Mouse (Mus musculus) frontal cortex, postnatal 36 days (tissue): ENCODE data around the gene Otx2.

ENCODE experiments used
- DNase-seq, 2 experiments: peaks; one replicate each; pipeline ENCODE4 v3.0.0; 2022; ENCODE audit warnings: low spot score in 2 of 2

Otx2 gene

GRCm38 (mm10) chr14:48668761-48669303 is 4.8 kb downstream of the Otx2 start:
- no peak for DNase-seq

DNA sequence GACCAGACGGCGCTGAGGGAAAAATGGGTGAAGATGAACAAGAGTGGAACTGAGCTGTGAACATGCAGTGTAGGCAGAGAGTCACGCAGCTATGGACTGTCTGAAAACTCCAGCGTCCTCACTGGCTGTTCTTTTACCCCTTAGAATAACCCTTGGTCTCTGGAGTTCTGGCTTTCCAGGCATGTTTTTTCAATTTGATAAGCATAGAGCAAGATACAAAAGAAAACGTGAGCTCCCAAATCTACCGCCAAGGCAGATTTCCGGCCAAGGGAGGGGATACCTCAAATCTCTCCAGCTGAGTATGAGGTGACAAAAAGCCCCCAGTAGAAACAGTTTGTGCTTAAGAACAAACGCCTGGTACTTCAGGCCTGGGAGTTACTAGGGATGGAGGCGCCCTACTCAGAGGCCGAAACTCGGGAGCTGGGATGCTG is 5.6 kb downstream of the Otx2 start:
- DNase-seq, result no peak

DNA sequence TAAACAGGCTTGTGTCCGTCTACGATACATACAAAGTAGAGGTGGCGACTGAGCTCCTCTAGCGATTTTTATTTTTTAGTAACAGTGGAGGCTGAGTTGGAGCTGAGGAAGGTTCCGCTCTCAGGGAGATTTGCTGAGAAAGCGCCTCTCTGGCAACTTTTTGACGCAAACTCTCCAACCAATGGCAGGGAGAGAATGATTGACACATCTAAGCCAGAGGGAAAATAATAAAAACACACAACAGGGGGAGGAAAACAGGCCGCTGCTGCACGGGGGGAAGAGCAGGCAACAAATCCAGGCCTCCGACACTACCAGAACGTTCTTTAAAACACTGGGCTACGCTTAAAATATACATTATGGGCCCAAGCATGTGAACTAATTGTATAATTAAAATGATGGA is 6.2 kb downstream of the Otx2 start:
- DNase-seq, result no peak

DNA sequence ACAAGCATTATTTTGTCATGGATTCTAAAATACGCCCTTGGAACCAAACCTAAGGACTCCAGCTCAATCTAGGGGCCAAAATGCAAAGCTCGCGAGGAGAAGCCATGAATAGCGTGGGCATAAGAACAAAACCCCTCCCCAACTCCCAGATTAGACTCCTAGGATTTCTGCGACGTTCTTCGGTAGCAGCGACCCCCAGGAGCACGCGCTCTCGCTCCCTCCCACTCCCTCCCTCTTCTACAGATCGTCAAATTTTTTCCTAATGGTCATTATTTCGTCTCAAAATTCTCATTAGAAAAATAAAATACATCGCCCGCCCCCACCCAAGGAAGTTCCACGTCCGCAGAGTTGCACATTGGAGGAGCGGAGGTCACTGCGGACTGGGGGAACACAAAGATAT is 6.8 kb downstream of the Otx2 start:
- DNase-seq, result no peak

DNA sequence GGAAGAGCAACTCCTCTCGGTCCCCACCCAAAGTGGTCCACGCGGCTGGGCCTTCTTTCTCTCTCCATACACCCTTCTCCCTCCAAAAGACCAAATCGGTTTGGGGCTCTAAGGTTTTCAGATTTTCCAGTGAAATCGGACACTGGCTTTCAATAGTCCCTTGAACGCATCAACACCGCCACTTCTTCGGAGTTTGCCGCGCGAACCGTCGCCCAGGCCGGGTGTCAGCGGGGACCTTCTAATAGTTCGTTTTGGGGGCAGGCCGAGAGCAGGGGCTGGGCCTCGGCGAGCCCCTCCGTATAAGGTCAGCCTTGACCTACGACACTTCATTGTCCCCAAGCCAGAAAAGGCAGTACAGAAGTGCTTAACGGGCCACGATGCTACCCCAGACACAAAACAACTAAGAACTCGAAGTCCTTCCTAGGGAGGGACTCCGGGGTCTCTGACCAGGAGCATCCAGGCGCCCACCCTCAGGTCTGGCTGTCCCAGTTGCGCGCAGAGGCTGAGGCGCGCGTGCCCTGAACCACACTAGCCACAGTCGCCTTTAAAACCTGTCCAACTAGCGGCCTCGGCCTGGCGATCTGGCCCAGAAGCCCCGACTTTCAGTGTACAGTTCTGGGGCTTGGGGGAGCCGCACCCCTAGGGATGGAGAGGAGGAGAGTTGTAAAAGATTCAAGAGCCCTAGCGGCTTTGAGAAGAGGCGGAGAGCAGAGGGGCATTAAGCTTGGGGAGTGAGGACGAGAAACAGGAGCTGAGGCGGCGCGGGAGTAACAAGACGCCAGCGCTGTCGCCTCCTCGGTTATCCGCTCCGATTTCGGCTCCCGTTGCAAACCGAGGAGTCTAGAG is 7.6 kb downstream of the Otx2 start:
- DNase-seq, result no peak

GRCm38 (mm10) chr14:48664841-48665815 is 8.5 kb downstream of the Otx2 start:
- DNase-seq, result no peak

DNA sequence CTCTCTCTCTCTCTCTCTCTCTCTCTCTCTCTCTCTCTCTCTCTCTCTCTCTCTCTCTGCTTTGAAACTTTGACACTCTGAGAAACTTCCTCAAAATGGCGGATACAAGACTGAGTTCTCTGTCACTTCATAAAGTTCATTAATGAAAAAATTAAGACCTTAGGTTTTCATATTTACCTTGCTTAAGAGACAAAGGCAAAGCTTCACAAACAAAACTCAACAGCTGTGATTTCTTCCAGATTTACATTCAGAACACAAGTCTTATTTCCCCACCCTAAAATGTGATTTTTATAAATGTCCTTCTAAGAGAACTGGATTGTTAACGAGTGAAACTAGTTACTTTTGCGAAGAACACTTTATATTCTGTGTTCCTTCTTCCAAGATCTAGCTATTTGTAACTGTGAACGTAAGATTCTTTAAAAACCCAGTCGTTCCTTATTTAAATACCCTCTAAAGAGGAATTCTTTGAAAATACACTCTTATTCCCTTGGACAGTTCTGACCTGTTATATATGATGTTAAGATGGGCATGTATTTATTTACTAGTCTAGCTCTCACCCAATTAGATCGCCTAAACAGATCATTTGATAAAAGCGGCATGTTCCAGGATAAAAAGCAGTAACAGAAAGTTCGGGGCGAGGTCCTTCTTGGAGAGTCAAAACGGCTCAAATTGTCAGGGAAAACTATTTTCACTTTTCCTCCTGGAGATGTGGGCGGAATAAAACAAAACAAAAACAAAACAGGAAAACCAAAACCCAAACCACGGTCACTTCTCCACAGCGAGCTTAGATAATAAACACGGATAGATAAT is 9.4 kb downstream of the Otx2 start:
- DNase-seq, result no peak

DNA sequence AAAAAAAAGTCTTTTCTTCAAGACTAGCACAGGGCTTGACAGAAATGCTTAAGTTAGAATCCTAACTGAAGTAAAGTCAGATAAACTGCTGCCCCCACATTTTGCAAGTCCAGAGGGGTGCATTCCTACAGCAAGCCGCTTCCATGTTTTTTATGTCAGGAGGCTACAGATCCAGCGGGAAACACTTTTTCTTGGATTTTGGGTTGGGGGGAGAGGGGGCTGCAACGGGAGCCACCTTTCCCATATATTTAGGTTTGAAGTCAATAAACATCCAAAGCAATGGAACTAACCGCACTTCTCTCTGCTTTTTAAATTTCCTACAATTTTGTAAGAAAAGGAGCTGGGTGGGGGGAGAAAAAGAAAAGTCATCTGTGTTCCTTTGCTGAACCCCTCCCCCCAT is 10.1 kb downstream of the Otx2 start:
- no peak for DNase-seq

- no peak for DNase-seq
Observed at GRCm38 (mm10) chr14:48662568-48663236, 10.9 kb downstream of the Otx2 start.

- DNase-seq, result no peak
Observed at GRCm38 (mm10) chr14:48661646-48662567, 11.7 kb downstream of the Otx2 start.

- no peak for DNase-seq
Observed at GRCm38 (mm10) chr14:48661151-48661550, 12.5 kb downstream of the Otx2 start.

GRCm38 (mm10) chr14:48660593-48660992 is 13.0 kb downstream of the Otx2 start:
- no peak for DNase-seq

DNA sequence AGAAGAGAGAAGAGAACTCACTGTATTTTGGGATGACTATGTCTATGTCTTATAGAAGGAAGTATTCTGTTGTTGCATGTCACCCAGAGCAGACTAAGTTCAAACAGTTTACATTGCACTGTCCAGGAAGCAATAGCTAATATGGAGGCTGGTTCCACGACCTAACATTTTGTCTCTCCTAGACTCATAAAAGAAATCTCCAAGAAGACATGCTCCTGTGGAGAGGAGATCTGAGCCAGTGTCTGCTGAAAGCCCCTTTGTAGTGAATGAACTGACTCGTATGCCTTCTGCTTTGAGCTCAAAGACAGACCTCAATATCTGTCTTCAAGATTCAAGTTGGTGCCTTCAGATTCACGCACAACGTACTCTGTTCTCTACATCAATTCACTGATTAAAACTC is 14.0 kb downstream of the Otx2 start:
- no peak for DNase-seq

DNA sequence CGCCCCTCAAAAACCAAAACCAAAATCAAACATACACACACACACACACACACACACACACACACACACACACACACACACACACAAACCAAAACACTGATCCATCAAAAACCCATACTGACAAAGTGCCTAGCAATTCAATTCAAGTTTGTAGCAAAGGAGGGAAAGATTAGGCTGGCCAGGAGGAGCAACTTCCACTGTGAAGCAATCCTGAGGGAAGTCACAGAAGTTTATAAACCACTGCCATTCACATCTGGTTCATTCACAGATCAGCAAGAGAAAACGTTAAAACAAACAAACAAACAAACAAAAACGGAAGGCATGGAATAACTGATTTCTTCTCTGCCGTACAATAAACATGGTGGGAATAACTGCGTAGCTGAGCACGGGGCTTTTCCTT is 16.4 kb downstream of the Otx2 start:
- no peak for DNase-seq

- DNase-seq, result no peak
Observed at GRCm38 (mm10) chr14:48656711-48657110, 16.9 kb downstream of the Otx2 start.

DNA sequence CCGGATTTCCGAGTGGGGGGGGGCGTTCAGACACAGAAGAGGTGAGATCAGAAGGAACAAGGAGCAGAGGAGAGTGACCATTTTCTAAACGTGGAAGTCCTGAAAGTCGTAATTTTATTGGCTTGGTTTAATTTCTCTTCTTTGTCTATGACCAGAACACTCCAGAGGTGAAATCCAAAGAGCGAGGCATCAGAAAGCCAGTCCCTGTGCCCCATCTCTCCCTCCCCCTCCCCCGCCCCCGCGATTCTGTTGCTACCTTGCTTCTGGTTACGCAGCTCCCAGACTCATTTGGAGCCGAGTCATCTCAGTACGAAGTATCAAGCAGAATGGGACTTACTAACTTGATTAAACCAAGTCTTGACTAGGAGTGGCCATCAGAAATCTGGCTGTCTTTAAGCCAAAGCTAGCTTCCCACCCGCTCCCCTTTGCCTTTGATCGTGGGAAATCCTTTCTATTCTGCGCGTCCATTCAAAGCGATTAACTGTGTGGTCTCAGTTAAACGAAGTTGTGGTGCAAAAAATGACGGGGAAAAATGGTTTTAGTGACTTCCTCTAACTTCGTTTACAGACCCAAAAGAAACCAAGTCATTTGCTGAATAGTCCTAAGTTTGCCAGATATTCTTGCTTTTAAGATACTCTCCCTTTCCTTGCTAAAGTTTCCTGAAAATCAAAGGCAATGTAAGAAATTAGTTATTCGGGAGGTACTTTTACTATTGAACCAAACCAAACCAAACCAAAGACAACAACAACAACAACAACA is 17.6 kb downstream of the Otx2 start:
- no peak for DNase-seq

- no peak for DNase-seq
Observed at GRCm38 (mm10) chr14:48655073-48655791, 18.4 kb downstream of the Otx2 start.

DNA sequence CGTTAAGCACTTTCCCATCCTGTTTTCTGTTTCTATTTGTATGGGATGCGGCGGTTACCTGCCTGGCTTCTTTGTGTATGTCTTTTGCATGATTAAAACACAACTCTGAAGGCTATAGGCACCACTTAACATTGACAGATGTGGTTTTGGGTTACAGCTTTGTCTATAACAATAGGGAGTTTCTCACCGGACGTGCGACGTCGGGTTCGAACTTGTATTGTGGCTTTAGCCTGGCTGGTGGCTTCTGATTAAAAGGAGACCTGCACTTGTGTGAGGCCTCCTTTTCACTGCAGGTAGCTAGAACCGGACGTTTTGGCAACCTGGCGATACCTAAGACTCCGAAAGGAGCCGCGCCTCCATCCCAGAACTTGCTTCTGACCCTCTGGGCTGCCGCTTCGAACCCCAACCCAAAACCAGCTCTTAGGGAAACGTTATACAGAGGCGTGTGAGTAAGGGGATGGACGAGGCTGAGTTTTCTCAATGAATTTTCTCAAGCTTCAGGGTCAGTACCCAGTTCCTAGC is 19.0 kb downstream of the Otx2 start:
- DNase-seq, result no peak
